Mouse (Mus musculus): ENCODE measurements at regions not wholly inside any gene's neighbourhood (a gene's known extent, or its start where the extent isn't known, plus 50 kb on each side); places are given as distances from the start of the nearest gene placed in this dataset.

GRCm38 (mm10) chr6:68631787-68632186 is 1096.2 kb upstream of the Tacstd2 start:
- DNase-seq, result peak; percentile 26 to 45

- no peak for DNase-seq
Measured at GRCm38 (mm10) chr6:68606033-68606432, 1070.4 kb upstream of the Tacstd2 start.
